Comparison of ENCODE assay signal across 7 mouse cellular contexts in the genomic region with DNA sequence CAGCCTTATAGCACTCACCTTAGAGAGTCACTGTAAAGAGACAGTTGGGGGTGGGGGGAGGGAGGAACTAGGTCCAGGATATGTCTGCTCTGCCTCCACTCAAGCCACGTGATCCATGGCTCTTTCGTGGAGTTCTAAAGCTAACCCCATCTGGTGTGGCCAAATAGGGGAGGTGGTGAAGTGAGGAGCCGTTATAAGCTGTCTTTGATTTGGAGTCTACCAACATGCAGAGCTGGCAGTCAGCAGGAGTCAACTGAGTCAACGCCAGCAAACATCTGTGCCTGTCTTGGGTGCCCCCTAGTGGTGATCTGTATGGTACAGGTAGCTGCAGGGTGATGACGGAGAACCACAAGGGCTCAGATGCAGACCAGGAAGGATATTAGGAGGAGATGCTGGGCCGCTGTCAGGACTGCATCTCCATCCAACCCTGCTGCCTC. TPM values are rescaled to one million over a fixed set of nuclear protein-coding genes. Genes with fewer than 3 reads are reported as not detected.
DNase-seq lines count a peak whose midpoint lies in the region; ATAC-seq and TF ChIP-seq lines count a peak whose summit lies in the region.

No protein-coding gene starts in this region.

- ATAC-seq in frontal cortex, adult (ENCODE audit: low TSS enrichment): peak; percentile 54; the same call in 1 of the 2 replicates
- ATAC-seq in hindbrain, embryonic 16.5 days: peak; percentile 66

- no peaks in the 10 kb centered on the region; the same call in 1 of the 2 replicates for H3K4me1 ChIP-seq in hindbrain, embryonic 16.5 days (ENCODE audit: control insufficient read depth, insufficient read depth, low read depth, low read length)
- H3K4me1 ChIP-seq in megakaryocyte, embryonic 14.5 days: peaks cover 37% of the 10 kb centered on the region

- no peak overlapping the region for H3K4me3 ChIP-seq in hindbrain, embryonic 16.5 days (ENCODE audit: low read length)
- H3K4me3 ChIP-seq in left cerebral cortex, adult 2 months: no peak overlapping the region
- H3K4me3 ChIP-seq in megakaryocyte, embryonic 14.5 days (replicated peaks): peak overlapping the region; percentile 2

- no peaks in the 10 kb centered on the region for H3K27me3 ChIP-seq in hindbrain, embryonic 16.5 days (replicated peaks; ENCODE audit: control insufficient read depth, insufficient read depth, low read length)
- peaks cover 12% of the 10 kb centered on the region for H3K27me3 ChIP-seq in megakaryocyte, embryonic 14.5 days (replicated peaks)

- H3K36me3 ChIP-seq in hindbrain, embryonic 16.5 days (ENCODE audit: control insufficient read depth, insufficient read depth, low read length): no peaks in the 10 kb centered on the region
- H3K36me3 ChIP-seq in megakaryocyte, embryonic 14.5 days (replicated peaks; ENCODE audit: low read length): no peaks in the 10 kb centered on the region

- DNase-seq in ZHBTc4 (ENCODE audit: low read depth, low spot score): peak; percentile 91
- DNase-seq in cerebellum, adult 9-10 months: peak; percentile 26
- DNase-seq in left cerebral cortex, adult 2 months (ENCODE audit: extremely low spot score in 1 of 2, low spot score in 2 of 2): peak; percentile 55 to 66
- peak; percentile 50 for DNase-seq in right cerebral cortex, postnatal 4 days

- H3K4me2 ChIP-seq in hindbrain, embryonic 16.5 days (ENCODE audit: low read length): no peak overlapping the region

- no peaks in the 10 kb centered on the region for H3K9me3 ChIP-seq in hindbrain, embryonic 16.5 days (ENCODE audit: control insufficient read depth, low read length)
- no peaks in the 10 kb centered on the region for H3K9me3 ChIP-seq in megakaryocyte, embryonic 14.5 days

- intact Hi-C loops in left cerebral cortex, adult 2 months (cut with DNase I): no loop called here

- WGBS in hindbrain, embryonic 16.5 days: 6% methylated on average over 6 of the region's 6 CpGs

- H3K27ac ChIP-seq in hindbrain, embryonic 16.5 days (ENCODE audit: low read depth, low read length): no peak overlapping the region
- no peak overlapping the region for H3K27ac ChIP-seq in left cerebral cortex, adult 2 months

- H3K9ac ChIP-seq in hindbrain, embryonic 16.5 days (ENCODE audit: low read depth, low read length): no peak overlapping the region

- peak; percentile 77 for TF ChIP-seq CTCF in left cerebral cortex, adult 2 months (IDR thresholded peaks at IDR 0.05)

RNA-seq across cellular contexts. Expression of gene Ttf2, which starts 29.5 kb away (rescaled TPM):
- polyA plus RNA-seq in hindbrain, embryonic 16.5 days (2015; fragmentation: Nextera tagmentation; extraction: Ambion mirVana): 3.6 and 4.8 TPM in 2 replicates
- 1 to 10 TPM; 1.0 to 1.3 TPM for total RNA-seq in left cerebral cortex, adult 2 months (2021)
- 0.40 and 0.71 TPM in 2 replicates for polyA plus RNA-seq in megakaryocyte, embryonic 14.5 days (2012; ENCODE audit: insufficient read depth, low replicate concordance)

RNA-seq across cellular contexts. Expression of gene Cd101, which starts 30.4 kb away (rescaled TPM):
- 0.06 and 0.08 TPM in 2 replicates for polyA plus RNA-seq in hindbrain, embryonic 16.5 days (2015; fragmentation: Nextera tagmentation; extraction: Ambion mirVana)
- under 1 TPM; 0.59 to 0.72 TPM for total RNA-seq in left cerebral cortex, adult 2 months (2021)
- polyA plus RNA-seq in megakaryocyte, embryonic 14.5 days (2012; ENCODE audit: insufficient read depth, low replicate concordance): 0.06 TPM in 1 of 2 replicates, not detected in the other

Comparison
In these comparisons a context has a peak if more than half of its experiments do, and no peak if none do; other contexts are left out.
1. DNase-seq: peak in every context shown above with its lines; median percentile 91 in ZHBTc4; 60 in left cerebral cortex, adult 2 months; 50 in right cerebral cortex, postnatal 4 days; 26 in cerebellum, adult 9-10 months.